Mouse (Mus musculus): Measurements from ENCODE around the gene Pcdh9.
A peak's percentile ranks its signal among the peaks of the same experiment; 100 is the strongest.

Gene Pcdh9

DNA sequence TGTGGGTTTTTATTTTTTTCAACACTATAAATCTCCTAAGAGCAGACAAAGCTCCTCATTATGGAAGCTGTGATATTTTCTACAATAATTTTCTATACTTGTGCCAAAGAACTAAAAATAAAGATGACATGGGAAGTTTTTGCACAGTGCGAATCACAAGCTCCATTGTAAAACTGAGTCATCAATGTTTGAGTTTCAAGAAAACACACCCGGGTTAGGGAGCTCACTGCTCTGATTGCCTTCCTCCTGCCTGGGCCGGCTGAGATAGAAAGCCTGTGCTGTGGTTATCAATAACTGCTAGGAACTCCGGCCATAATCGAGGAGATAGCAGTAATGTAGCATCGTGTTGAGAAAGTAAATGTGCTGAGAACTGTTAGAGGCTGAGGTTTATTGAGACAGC lies 344.9 kb downstream of the Pcdh9 start:
- no peak for DNase-seq

DNA sequence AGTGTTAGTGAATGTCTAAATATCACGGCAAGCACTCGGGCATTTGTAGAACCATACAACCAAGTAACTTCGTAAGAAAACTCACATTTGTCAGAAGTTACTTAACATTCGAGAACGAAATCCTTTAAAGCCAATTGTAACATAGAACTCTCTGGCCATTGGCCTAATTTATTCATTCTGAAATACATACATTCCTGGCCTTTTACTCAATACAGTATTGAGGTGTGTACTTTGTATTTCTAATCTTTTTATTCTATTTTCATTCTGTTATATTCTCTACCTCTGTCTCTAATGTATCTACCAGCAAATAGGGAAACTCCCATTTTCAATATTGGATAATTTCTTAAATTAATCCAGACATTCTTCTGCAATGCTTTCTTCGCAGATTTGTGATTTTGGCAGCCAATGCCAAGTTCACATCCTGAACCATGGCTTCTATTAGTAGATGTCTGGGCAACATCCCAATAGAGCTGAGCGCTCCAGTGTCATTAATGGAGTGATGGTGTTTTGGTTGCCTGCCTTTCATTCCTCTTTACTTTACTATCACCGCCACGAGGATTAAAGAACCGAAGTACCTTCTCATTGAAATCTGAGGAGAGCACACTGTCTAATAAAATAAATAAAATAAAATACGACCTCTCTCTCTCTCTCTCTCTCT lies 346.4 kb downstream of the Pcdh9 start:
- no peak for DNase-seq

- DNase-seq, result no peak
These were observed 346.9 kb downstream of the Pcdh9 start for GRCm38 (mm10) chr14:93543561-93543960.

DNA sequence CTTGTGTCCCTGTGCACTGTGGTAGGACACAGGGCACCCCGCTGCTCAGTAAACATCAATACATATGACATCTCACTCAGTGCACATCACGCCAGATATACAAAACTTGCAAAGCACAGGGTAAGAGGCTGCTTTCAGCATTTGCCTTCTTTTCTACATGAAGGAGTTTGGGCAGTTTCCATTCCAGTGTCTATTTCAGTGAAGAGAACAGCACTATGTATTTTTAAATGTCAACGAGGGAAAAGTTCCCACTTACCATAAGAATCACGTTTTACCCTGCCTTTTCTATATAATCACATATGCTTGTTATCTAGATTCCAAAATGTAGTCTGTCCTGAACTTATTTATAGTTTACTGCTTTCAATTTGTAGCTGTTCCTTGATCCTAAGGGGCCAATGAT lies 355.6 kb downstream of the Pcdh9 start:
- no peak for DNase-seq

DNA sequence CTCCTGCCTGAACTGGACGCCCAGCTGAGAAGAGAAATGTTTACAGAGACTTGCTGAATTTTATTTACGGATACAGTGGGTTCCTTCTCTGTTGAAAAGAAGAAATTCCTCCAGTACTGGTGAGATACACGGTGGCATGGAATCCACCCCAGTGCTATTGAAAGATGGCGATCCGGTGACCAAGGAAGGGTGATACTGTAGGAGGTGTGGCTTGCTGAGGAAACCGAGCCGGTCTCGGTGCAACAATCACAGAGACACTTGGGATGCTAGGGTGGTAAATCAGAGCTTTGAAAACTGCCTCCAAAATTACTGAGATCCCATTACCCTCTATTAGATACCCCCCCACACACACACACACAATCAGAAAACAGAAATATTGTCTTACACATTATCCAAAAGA lies 367.0 kb downstream of the Pcdh9 start:
- no peak for DNase-seq

GRCm38 (mm10) chr14:93520166-93520565 lies 370.3 kb downstream of the Pcdh9 start:
- DNase-seq, result no peak

DNA sequence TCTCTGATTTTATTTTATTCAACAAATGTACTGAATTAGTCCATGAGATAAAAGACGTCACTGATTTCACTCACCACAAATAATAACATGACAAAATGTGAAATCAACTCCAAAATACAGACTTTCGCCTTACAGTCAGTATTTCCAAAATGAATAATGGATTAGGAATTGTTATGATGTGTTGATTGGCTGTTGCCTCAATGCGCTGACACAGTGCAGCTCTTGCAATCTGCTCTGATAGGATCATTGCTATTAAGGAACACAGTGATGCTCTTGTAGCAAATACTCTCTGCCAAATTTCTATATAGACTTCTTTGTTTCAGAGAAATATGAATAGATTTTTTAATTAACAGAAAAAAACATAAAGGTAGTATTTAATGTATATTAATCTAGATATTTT lies 373.8 kb downstream of the Pcdh9 start:
- no peak for DNase-seq

DNA sequence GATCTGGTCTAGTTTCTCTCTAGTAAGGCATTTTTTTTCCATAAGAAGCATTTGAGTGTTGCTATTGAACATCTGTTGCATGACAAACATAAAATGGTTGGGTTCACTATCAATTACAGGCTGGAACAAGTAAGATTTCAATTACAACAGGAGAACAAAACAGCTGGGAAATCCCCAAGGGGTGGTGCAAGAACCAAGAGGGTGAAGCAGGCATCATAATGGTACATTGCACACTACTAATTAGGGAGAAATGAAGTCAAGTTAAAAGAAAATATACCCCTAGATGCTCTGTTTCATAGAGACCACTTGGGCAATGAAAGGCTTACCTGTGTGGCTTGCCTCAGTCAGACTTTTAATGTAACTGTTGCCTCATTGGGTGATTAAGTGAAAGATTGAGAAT lies 384.4 kb downstream of the Pcdh9 start:
- DNase-seq, result no peak

GRCm38 (mm10) chr14:93498813-93499690 lies 391.4 kb downstream of the Pcdh9 start:
- peak; percentile 75 to 79 for DNase-seq

- DNase-seq, result peak; percentile 38 to 58
These were observed 415.5 kb downstream of the Pcdh9 start for GRCm38 (mm10) chr14:93474991-93475390.

GRCm38 (mm10) chr14:93472494-93472893 lies 418.0 kb downstream of the Pcdh9 start:
- DNase-seq, result peak in 1 of 2 experiments; percentile 29

GRCm38 (mm10) chr14:93463360-93463892 lies 427.1 kb downstream of the Pcdh9 start:
- DNase-seq, result no peak

- no peak for DNase-seq
These were observed 439.4 kb downstream of the Pcdh9 start for GRCm38 (mm10) chr14:93450930-93451665.

GRCm38 (mm10) chr14:93441852-93442251 lies 448.6 kb downstream of the Pcdh9 start:
- DNase-seq, result no peak

GRCm38 (mm10) chr14:93437226-93437625 lies 453.3 kb downstream of the Pcdh9 start:
- no peak for DNase-seq

GRCm38 (mm10) chr14:93416752-93417151 lies 473.7 kb downstream of the Pcdh9 start:
- DNase-seq, result no peak

DNA sequence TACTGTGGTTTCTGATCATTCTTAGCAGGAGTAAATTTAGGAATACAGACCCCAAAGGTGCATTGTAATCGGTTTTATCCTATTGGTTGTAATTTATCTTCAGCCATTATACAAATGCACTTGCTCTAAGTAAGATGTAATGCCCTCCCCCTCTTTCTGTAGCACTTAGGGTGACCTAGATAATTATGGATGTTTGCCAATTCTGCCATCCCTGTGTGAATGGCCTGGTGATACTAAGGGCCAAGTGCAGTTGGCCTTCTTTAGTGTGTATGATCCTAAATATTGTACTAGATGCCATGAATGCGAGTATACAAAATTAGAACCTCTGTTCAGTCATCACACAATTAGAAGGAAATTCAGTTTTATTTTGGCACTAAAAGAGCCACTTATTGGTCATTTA lies 475.0 kb downstream of the Pcdh9 start:
- no peak for DNase-seq

GRCm38 (mm10) chr14:93409314-93409713 lies 481.2 kb downstream of the Pcdh9 start:
- DNase-seq, result no peak

GRCm38 (mm10) chr14:93407747-93408146 lies 482.7 kb downstream of the Pcdh9 start:
- no peak for DNase-seq

GRCm38 (mm10) chr14:93385090-93385489 lies 505.4 kb downstream of the Pcdh9 start:
- DNase-seq, result no peak

GRCm38 (mm10) chr14:93381163-93381562 lies 509.3 kb downstream of the Pcdh9 start:
- DNase-seq, result peak in 1 of 2 experiments; percentile 2

GRCm38 (mm10) chr14:93380757-93381156 lies 509.7 kb downstream of the Pcdh9 start:
- no peak for DNase-seq

GRCm38 (mm10) chr14:93376159-93376558 lies 514.3 kb downstream of the Pcdh9 start:
- no peak for DNase-seq
